Mouse (Mus musculus) activated CD4-positive, CD25-positive, alpha-beta regulatory T cell, adult 4 months (primary cell): ENCODE measurements around the gene 4933414I15Rik. TPM values are rescaled to one million over a fixed set of nuclear protein-coding genes. Genes with fewer than 3 reads are reported as not detected.

Experiments
- ATAC-seq: one replicate; pipeline ENCODE4 v1.8.0; 2017
- polyA plus RNA-seq, 2 experiments: library from polyadenylated mRNA; unstranded; fragments of 100-300 nt; shearing (Covaris generic); gene quantifications; one replicate each; pipeline ENCODE4 v1.2.1; 2017

Gene 4933414I15Rik
- polyA plus RNA-seq: not detected

DNA sequence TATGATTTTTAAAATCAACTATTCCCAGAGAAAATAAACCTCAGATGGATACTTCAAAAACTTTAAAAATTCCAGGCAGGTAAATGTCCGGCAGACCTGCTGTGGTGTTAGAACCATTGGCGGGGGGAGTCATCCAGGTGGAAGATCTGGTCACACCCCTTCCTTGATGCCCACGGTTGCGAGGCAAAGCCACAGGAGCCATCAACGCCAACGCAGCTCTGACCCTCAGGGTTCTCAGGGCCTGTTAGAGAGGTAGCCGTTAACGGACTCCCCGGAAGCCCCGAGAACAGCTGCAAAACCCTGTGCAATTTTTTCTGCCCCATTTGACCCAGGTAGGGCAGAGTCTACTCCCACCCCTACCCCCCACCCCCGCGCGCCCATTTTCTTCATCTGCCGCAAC, at the start of gene 4933414I15Rik:
TSS of gene 4933414I15Rik (minus strand) at position 260 of the 400 bp plus-strand sequence.
- no peak for ATAC-seq

GRCm38 (mm10) chr11:50981667-50982066, 38.1 kb upstream of the 4933414I15Rik start, which contains the start of gene Olfr1377:
Olfr1377 (plus strand) TSS chr11:50981967.
- ATAC-seq: no peak

DNA sequence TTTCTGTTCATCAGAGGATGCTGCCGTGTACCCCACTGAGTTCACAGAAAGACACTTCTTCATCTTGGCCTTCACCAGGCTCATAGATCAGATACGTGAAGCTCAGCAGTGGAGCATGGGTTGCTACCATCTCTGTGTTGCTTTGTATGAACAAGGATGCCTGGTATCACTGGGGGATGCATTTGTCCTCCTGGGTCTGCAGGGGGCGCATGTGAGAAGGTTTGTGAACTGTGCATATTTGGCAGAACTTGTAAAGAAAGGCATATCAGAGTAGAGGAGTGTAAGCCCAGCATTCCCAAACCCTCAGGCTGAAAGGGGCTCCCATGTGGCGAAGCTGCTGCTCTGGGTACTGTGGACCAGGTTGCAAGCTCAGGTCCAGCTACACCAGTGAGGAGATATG, 33.7 kb upstream of the 4933414I15Rik start:
- no peak for ATAC-seq

DNA sequence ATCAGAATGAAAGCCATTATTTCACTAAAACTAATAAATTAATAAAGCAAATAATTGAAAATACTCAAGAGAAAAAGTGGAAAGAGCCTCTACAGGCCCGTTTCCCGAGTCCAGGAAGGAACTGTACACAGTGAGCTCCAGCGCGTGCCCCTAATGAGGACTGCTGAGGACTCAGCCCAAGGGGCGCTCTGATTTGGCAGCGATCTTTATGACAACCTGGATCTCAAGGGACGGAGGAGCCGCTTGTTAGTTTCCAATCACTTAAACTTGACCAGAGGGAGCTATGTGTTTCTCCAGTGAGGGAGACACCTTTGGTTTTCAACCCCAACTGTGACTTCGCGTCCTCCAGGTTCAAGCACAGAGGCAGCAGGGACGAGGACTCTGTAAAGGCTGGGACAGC, 22.7 kb upstream of the 4933414I15Rik start, which contains the start of gene Olfr1378:
TSS of gene Olfr1378 (plus strand) at position 301 of the 400 bp plus-strand sequence.
- no peak for ATAC-seq

GRCm38 (mm10) chr11:50964886-50965285, 21.3 kb upstream of the 4933414I15Rik start:
- ATAC-seq: no peak

DNA sequence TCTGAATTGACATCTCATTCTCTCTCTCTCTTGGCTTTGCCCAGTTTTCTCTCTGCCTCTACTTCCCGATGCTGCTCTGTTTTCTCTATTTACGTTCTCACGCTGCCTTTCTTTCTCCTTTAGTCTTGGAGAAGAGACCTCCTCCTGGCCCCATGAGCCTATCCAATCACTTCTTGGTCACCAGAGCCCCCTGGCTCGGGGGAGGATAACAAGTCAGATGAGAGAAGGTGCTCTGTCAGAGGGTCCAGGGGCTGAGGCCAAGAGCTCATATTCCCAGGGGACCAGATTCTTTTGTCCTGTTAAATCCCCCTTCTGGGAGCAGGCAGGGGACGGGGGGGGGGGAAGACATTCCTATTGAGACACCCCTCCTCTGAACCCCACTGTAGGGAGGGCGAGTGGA, 10.1 kb upstream of the 4933414I15Rik start, which contains the start of gene Prop1:
TSS of gene Prop1 (minus strand) at position 101 of the 400 bp plus-strand sequence.
- ATAC-seq: no peak

DNA sequence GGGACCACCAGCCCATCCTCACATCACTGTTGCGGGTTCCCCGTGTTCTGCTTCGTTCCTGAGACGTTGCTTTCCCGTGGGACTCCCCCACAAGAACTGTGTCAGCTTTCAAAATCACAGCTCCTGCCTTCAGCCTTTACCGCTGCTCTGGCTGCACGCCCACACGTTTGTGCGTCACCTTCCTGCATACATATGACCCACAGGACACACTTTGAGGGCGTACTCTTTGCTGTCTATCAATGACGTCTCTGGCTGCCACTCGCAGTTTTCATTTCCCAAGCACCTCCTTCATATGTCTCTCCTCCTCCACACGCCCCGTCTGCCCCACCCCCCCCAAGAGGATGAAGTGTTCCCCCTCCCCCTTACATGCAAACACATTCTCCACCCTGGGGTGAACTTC, 8.7 kb upstream of the 4933414I15Rik start:
- no peak for ATAC-seq

GRCm38 (mm10) chr11:50942386-50942785, 1.2 kb downstream of the 4933414I15Rik start:
- no peak for ATAC-seq

DNA sequence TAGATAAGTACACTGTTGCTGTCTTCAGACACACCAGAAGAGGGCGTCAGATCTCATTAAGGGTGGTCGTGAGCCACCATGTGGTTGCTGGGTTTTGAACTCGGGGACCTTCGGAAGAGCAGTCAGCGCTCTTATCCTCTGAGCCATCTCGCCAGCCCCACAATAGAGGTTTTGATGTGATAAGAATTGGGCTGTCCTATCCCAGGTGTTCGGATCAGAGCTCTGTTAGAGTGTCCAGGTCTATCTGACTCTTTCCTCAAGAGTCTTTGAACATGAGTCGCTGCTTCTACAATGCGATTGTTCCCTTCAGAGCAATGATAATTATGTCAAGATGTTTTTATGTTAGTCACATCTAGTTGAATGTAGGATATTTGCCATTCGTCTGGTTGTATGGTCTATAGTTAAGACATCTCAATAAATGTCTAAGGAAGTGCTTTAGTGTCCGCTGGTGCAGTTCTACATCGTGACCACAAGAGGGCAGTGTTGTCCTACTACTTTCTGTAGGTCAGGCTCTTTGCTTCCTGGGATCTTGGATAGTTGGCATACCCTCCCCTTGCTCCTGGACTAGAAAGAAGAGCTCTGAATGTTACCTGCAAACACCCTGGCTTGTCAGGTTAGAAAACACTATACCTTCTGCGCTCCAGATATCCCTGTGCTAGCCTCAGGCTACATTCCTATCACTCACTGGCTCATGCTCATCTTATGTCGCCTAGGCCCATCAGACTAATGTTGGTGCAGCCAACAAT, 3.8 kb downstream of the 4933414I15Rik start:
- ATAC-seq: no peak

DNA sequence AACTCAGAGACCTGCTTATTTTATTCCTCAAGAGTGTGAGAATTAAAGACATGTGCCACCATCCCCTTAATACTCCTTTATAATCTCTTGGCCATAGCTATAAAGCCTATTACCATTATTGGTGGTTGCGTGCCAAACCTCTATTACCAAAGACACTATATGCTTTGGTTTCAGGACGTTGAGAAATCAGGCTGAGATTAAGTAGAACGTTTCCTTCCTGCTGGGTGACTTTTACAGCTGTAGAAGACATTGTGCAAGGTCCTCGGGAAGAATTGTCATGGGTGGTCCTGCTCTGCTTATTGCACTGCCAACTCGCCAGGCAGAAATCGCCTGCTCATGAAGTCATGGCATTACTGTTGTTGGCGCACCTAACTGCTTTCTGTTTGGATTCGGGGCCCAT, 5.1 kb downstream of the 4933414I15Rik start:
- no peak for ATAC-seq

- no peak for ATAC-seq
Measured at GRCm38 (mm10) chr11:50932040-50932439, 11.5 kb downstream of the 4933414I15Rik start.

GRCm38 (mm10) chr11:50931451-50931866, 12.1 kb downstream of the 4933414I15Rik start, which contains the start of gene Zfp354b:
Zfp354b (minus strand) TSS chr11:50931633.
- no peak for ATAC-seq

GRCm38 (mm10) chr11:50931021-50931420, 12.5 kb downstream of the 4933414I15Rik start:
- no peak for ATAC-seq

DNA sequence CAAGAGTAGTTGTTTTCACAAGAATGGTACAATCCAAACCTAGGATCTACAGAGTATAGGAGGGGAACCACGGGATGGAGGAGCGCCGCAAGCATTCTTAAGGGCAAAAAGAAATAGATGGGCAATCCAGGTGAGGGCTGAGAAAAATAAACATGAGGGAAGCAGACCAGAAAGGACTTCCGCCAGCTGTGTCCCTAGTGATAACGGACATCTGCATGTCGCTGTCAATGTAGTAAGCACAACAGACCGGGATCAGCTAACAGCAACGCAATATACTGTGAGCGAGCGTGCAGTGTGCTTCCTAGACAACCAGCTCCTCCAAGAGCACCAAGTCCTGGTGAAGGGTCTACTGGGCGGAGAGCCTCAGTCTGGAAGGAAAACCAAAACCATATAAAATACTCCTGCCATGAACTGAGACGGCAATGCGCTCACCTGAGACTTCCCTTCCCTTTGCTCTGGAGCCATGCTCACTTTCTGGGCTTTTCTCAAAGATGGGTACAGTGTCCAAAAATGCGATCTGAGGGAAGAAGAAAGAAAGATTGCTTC, 13.0 kb downstream of the 4933414I15Rik start:
- ATAC-seq: no peak

DNA sequence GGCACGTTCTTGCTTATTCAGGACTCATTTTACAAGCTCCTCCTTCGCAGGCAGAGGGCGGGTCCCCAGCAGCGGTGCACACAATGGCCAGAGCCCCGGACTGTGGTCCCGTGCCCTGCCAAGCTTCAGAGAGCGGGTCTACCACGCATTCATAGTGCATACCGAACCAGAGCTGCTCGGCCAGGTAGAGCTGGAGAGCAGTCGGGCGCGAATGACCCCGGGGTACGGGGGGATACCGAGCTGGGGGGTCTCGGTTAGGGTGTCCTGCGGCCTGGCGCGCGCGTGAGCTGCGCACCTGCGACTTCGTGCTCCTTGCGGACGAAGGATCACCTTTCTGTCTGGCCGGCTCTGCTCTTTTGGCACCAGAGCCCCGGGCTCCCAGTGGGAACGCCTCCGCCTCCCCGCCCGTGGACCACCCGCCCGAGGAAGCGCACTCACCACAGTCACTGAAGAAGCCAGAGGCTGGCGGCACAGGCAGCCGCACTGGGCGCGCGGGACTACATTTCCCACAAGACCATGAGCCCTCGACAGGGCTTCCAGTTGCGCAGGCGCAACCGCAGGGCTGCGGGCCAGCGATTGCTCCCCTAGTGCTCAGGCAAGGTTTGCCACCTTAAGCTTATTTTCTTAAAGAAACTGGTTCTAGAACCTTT, 27.8 kb downstream of the 4933414I15Rik start, which contains the start of gene Zfp2:
TSS of gene Zfp2 (minus strand) at position 495 of the 650 bp plus-strand sequence.
- peak; percentile 57 for ATAC-seq

GRCm38 (mm10) chr11:50914461-50914860, 29.1 kb downstream of the 4933414I15Rik start:
- ATAC-seq: no peak

DNA sequence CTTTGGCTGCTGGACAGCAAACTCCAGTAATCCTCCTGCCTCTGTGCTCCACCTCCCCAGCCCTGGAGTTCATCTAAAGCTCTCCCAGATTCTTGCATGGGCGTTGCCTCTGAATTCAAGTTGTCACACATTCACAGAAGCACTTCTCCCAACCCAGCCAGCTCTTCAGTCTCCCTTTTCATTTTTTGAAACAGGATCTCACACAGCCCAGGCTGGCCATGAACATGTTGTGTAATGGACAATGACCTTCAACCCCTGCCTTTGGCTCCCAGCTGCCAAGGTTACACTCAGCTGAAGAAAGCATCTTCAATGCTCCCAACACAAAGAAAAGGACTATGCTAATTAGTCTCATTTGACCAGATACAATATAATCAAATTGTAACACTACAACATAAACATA, 30.3 kb downstream of the 4933414I15Rik start:
- ATAC-seq: no peak

GRCm38 (mm10) chr11:50908136-50908535, 35.4 kb downstream of the 4933414I15Rik start:
- no peak for ATAC-seq

GRCm38 (mm10) chr11:50897359-50897758, 46.2 kb downstream of the 4933414I15Rik start:
- no peak for ATAC-seq

DNA sequence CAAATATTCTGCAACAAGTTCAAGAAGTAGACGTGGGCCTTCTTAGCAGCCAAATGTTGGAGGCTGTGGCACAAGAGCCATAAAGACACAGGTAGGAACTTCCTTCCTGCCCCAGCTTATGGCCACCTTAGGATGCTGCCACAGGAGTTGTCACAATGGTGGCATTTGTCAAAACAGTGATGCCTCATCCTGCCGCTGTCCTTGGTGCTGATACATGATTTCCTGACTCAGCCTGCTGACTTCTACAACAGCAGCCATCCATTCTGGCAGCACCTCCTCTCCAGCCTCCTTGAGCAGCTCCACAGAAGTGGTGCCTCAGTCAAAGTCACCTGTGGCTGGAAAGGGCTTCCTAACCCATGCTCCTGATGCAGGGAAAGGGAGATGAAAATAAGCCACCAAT, 51.1 kb downstream of the 4933414I15Rik start:
- no peak for ATAC-seq
